Mouse (Mus musculus) thymus, adult 2 months (tissue): ENCODE data around the gene Hoxd12.

ENCODE experiments used
- CTCF ChIP-seq: fragments of 200-500 bp; IDR thresholded peaks from 2 replicates; pipeline ENCODE4 v1.5.1; 2012; ENCODE audit warnings: mild to moderate bottlenecking, control low read depth, low read length, moderate library complexity, borderline replicate concordance; ENCODE audit not compliant: control insufficient read depth, poor library complexity, insufficient read depth; ENCODE audit errors: extremely low read depth
- POLR2A ChIP-seq: fragments of 200-500 bp; IDR thresholded peaks from 2 replicates; pipeline ENCODE4 v1.6.1; 2012; ENCODE audit warnings: mild to moderate bottlenecking, low read length, control low read depth, moderate library complexity; ENCODE audit not compliant: control insufficient read depth, poor library complexity, insufficient read depth; ENCODE audit errors: extremely low read depth

- TF ChIP-seq CTCF: no peak
- no peak for TF ChIP-seq POLR2A
These were observed 52.3 kb downstream of the Hoxd12 start for GRCm38 (mm10) chr2:74726973-74727639.
